Mouse (Mus musculus): Measurements from ENCODE around the gene Amotl1.
A peak's percentile ranks its signal among the peaks of the same experiment; 100 is the strongest.

Gene Amotl1

DNA sequence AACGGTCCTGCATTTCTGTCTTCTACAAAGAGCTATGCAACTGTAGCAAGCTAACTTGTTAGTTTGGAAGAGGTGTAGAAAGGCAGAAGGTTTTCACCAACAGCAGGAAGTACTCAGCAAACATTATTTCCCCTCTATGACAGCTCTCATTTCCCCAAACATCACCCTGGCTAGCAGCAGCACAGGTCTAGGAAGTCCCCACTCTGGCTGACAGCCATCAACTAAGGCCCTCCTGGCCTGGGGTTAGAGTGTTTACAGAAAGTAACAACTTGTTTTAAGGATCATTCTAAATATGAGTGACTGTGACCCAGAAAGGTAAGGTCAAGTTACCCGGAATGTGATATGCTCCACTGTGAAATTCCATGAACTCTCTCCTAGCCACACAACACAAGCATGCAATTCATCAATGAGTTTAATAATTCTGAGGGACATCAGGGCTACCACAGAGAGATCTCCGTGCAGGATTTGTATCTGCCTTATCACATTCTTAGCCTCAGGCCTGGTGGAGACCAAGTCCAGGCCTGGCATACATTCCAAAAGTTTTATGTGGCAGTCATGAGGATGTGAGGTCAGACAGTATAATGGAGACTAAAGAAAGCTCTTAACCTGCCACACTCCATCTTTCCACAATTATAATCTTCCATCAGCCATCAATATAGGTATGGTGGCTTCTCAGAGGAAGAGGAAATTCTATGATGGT lies 123.7 kb downstream of the Amotl1 start:
- H3K4me1 ChIP-seq (replicated peaks; ENCODE audit: low read depth, low read length), result no peaks in the 10 kb centered on the region
- no peak for TF ChIP-seq NANOG (IDR thresholded peaks at IDR 0.05; ENCODE audit: borderline replicate concordance, low read length)
- no peak for TF ChIP-seq POU5F1 (IDR thresholded peaks at IDR 0.05; ENCODE audit: borderline replicate concordance, low read length)
- no peak for TF ChIP-seq CTCF (conservative IDR thresholded peaks at IDR 0.05; ENCODE audit: low read length)
- no peaks in the 10 kb centered on the region for H3K36me3 ChIP-seq (ENCODE audit: insufficient read depth, low read length)
- no peaks in the 10 kb centered on the region for H3K9me3 ChIP-seq (ENCODE audit: low read length)
- no peak overlapping the region for H3K4me3 ChIP-seq (replicated peaks; ENCODE audit: low read length)
- H3K27me3 ChIP-seq (ENCODE audit: insufficient read depth, low read length), result peaks cover 5% of the 10 kb centered on the region; the same call in 1 of the 2 replicates

DNA sequence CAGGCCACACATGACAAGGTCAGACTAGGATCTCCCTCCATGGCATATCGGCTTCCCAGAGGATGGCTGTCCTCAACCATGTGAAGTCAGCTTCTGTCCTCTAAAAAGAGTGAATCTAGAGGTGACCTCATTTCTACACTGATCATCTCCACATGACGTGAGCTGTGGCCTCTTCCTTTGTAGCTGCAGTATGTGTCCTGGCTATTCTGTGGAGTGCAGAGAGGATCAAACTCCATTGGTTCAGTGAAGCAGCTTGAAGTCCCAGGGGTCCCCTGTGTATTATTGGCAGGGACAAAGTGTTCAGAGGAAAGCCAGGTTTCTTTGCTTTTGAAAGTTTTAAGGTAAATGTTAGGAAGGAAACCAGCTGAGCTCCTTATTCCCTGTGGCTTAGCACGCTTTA lies 126.8 kb downstream of the Amotl1 start:
- TF ChIP-seq POU5F1 (IDR thresholded peaks at IDR 0.05; ENCODE audit: borderline replicate concordance, low read length), result no peak
- TF ChIP-seq CTCF (conservative IDR thresholded peaks at IDR 0.05; ENCODE audit: low read length), result no peak
- no peak for TF ChIP-seq NANOG (IDR thresholded peaks at IDR 0.05; ENCODE audit: borderline replicate concordance, low read length)
- Histone ChIP-seq H3K36me3 (ENCODE audit: insufficient read depth, low read length) (no peaks in the 10 kb centered on the region), H3K9me3 (ENCODE audit: low read length) (no peaks in the 10 kb centered on the region), H3K4me3 (replicated peaks; ENCODE audit: low read length) (no peak overlapping the region), H3K4me1 (replicated peaks; ENCODE audit: low read depth, low read length) (no peaks in the 10 kb centered on the region), H3K27me3 (ENCODE audit: insufficient read depth, low read length) (no peaks in the 10 kb centered on the region)

DNA sequence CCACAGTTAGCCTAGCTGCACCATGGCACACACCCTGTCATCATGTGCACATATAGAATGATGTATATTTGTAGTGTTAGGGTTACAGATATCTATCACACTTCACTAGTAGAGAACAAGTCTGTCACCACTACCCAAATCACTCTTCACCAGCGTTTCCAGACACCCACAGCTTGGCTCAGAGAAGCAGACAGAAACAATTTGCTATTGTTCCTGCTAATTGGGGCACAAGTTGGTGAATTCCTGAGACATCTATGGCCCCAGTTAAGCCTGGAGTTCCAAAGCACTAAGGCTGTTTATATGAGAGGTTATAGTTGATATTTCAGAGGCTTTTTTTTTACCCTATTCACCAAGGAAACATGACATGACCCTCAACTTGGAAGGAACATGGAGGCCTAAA lies 127.6 kb downstream of the Amotl1 start:
- no peaks in the 10 kb centered on the region for H3K4me1 ChIP-seq (replicated peaks; ENCODE audit: low read depth, low read length)

DNA sequence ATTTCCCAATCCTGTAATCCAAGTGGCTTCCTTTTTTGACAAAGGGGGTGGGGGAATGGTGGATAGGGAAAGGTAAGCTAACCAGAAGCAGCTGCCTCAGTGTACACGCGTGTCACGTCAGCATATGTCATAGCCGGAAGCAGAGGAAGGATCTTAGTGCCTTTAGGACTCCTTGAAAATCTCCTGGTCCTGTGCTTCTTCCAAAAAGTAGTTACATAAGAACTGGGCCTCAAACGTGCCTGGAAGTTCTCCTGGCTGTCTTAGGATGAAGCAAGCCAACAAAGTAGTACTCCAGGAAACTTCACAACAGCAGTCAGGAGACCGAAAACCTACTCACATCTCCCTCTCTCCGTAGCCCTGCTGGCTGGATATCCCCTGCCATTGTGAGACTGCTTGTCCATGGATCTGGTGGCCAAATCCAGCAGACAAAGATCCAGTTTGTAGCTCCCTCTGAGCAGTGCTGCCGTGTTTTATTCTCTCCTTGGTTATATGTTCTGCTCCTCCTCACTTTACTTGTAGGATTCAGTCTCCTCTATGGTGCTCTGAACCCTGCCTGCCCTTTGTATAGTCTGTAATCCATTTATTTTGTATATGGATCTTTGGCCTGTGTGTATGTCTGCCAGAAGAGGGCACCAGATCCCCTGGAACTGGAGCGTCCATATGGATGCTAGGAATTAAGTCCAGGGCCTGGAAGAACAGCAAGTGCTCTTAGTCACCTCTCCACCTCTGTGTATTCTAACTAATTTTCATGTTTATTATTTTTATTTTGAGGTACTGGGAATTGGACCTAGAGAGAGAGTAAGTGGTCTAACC lies 132.0 kb downstream of the Amotl1 start:
- Histone ChIP-seq H3K4me1 (replicated peaks; ENCODE audit: low read depth, low read length) (no peaks in the 10 kb centered on the region), H3K9me3 (ENCODE audit: low read length) (no peaks in the 10 kb centered on the region), H3K36me3 (ENCODE audit: insufficient read depth, low read length) (peaks cover 29% of the 10 kb centered on the region), H3K4me3 (replicated peaks; ENCODE audit: low read length) (no peak overlapping the region), H3K27me3 (ENCODE audit: insufficient read depth, low read length) (no peaks in the 10 kb centered on the region)
- TF ChIP-seq POU5F1 (IDR thresholded peaks at IDR 0.05; ENCODE audit: borderline replicate concordance, low read length) (no peak), CTCF (conservative IDR thresholded peaks at IDR 0.05; ENCODE audit: low read length) (peak; percentile 65)

More for the DNA sequence above, 127.6 kb downstream of the Amotl1 start:
- Histone ChIP-seq H3K4me3 (replicated peaks; ENCODE audit: low read length) (no peak overlapping the region), H3K27me3 (ENCODE audit: insufficient read depth, low read length) (no peaks in the 10 kb centered on the region), H3K36me3 (ENCODE audit: insufficient read depth, low read length) (no peaks in the 10 kb centered on the region), H3K9me3 (ENCODE audit: low read length) (no peaks in the 10 kb centered on the region)
- TF ChIP-seq CTCF (conservative IDR thresholded peaks at IDR 0.05; ENCODE audit: low read length), result no peak

DNA sequence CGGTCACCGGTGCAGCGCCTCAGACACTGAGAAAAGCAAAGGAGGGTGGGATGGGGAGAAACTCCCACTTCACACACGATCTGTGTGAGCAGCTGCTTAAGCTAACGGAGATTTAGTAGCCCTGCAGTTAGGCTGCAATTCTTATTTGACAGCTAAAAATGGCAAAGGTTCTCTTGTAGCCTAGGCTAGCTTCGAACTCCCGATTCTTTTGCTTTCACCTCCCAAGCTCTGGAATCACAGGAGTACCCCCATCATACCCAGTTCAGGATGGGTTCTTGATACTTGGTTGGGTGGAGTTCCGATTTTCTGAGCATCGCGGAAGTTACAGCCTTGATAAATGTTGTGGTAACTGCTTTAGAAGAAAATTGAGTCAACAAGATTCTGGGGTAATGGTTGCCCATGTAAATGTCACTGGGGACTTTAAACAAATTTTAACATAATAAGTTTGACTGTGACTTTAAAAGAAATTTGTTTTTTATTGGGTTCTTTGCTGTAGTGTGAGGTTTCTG lies 143.9 kb downstream of the Amotl1 start:
- TF ChIP-seq CTCF (conservative IDR thresholded peaks at IDR 0.05; ENCODE audit: low read length) (no peak), POU5F1 (IDR thresholded peaks at IDR 0.05; ENCODE audit: borderline replicate concordance, low read length) (no peak), NANOG (IDR thresholded peaks at IDR 0.05; ENCODE audit: borderline replicate concordance, low read length) (no peak)
- H3K4me3 ChIP-seq (replicated peaks; ENCODE audit: low read length), result peak overlapping the region; percentile 92
- no peaks in the 10 kb centered on the region for H3K27me3 ChIP-seq (ENCODE audit: insufficient read depth, low read length)
- no peaks in the 10 kb centered on the region for H3K9me3 ChIP-seq (ENCODE audit: low read length)
- H3K4me1 ChIP-seq (replicated peaks; ENCODE audit: low read depth, low read length), result peaks cover 13% of the 10 kb centered on the region
- H3K36me3 ChIP-seq (ENCODE audit: insufficient read depth, low read length), result peaks cover 40% of the 10 kb centered on the region

DNA sequence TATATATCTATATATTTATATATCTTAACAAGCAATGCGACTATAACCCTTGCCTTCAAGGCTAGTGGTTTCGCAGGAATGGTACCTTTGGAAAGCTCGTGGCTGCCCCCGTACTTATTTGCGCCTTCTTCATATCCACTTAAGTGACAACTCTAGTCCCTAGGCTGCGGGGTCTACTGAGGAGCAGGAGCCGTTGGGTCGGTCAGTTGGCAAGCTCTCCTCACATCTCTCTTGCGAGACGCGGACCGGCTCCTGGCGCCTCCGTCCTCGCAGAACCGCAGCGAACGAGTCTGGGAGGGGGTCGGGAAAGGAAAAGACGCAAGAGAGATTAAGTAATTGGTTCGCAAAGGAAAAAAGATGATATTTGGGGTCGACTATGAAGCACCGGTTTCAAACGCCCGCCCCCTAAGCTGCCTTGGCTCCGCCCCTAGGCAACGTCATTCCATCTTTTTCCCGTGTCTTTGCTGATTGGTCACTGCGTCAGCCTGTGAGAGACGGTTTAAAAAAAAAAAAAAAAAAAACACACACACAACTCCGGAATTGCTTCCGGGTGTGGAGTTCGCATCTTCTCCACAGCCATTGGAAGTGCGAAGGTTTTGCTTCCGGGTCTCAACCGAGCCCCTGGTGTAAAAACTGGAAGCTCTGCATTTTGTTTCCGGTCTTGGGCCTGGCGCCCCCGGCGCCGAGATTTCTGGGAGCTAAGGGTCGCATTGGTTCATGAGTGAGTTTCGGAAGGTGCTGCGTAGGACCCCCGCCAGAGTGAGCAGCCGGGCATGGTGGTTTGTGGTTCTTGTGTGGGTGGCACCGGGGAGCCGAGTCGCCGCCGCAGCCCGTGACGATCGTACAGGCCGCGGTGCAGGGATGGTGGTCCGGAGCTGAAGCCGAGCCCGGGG lies 144.6 kb downstream of the Amotl1 start, which contains the start of the genes Kdm4d and Cwc15:
Gene Kdm4d (minus strand): TSS at position 460 of the 893 bp plus-strand sequence.
Gene Cwc15 (plus strand): TSS at position 595 of the 893 bp plus-strand sequence.
- H3K4me3 ChIP-seq (replicated peaks; ENCODE audit: low read length), result peak within 1 kb of the TSS; percentile 92
- H3K9me3 ChIP-seq (ENCODE audit: low read length), result no peaks in the 10 kb centered on the region
- TF ChIP-seq POU5F1 (IDR thresholded peaks at IDR 0.05; ENCODE audit: borderline replicate concordance, low read length), result no peak
- no peak for TF ChIP-seq NANOG (IDR thresholded peaks at IDR 0.05; ENCODE audit: borderline replicate concordance, low read length)
- TF ChIP-seq CTCF (conservative IDR thresholded peaks at IDR 0.05; ENCODE audit: low read length), result no peak
- H3K4me1 ChIP-seq (replicated peaks; ENCODE audit: low read depth, low read length), result peaks cover 13% of the 10 kb centered on the region
- no peaks in the 10 kb centered on the region for H3K27me3 ChIP-seq (ENCODE audit: insufficient read depth, low read length)
- peaks cover 33% of the 10 kb centered on the region for H3K36me3 ChIP-seq (ENCODE audit: insufficient read depth, low read length)

DNA sequence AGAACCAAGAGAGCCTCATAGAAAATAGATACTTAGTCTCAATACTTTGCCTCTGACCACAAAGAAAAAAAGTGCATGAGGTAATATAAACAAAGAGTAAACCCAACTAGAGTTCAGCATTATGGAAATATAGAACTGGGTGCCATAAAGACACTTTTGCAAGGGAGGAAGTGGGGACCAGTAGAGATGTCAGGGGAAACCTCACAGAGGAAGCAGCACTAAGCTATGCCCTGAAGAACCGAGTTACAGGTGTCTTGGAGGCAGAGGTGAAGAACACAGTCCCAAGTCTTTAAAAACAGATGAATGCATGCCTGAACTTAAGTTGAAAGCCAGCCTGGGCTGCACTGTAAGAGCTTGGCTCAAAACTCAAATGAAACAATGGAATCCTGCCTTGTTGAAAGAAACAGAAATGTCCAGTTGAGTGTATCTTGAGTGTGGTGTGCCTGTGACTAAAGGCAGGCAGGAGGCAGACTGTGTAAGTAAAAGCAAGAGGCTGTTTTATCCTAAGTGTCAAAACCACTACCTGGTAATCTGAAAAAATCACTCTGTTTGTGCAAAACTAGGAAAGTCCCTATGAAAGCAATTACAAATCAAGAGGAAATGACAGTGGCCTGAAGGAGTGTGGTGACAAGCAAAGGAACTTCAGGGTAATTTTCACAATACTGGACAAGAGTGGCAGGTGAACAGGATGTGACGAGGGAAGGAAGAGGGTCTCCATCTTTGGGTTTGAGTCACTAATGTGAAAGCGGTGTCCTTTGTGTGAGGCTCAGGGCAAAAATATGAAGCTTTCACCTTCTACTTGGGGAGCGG lies 145.8 kb downstream of the Amotl1 start:
- no peaks in the 10 kb centered on the region for H3K27me3 ChIP-seq (ENCODE audit: insufficient read depth, low read length)
- peaks cover 22% of the 10 kb centered on the region for H3K36me3 ChIP-seq (ENCODE audit: insufficient read depth, low read length)
- H3K4me1 ChIP-seq (replicated peaks; ENCODE audit: low read depth, low read length), result peaks cover 13% of the 10 kb centered on the region
- TF ChIP-seq POU5F1 (IDR thresholded peaks at IDR 0.05; ENCODE audit: borderline replicate concordance, low read length), result no peak
- H3K9me3 ChIP-seq (ENCODE audit: low read length), result no peaks in the 10 kb centered on the region
- H3K4me3 ChIP-seq (replicated peaks; ENCODE audit: low read length), result peak overlapping the region; percentile 92

Data from E14TG2a.4 (cell line).